ENCODE assay signal across 8 mouse cellular contexts in genomic region chr8:109565498-109566333, GRCm38 (mm10). TPM values are rescaled to one million over a fixed set of nuclear protein-coding genes. Genes with fewer than 3 reads are reported as not detected.
DNase-seq lines count a peak whose midpoint lies in the region; ATAC-seq and TF ChIP-seq lines count a peak whose summit lies in the region.

Gene Dhx38, minus strand, starts transcription at chr8:109565861.
Gene Txnl4b, plus strand, starts transcription at chr8:109565892.

- under 1% methylated on average over 52 of the region's 52 CpGs for WGBS in embryonic facial prominence, embryonic 13.5 days
- WGBS in kidney, adult 2 months: under 1% methylated on average over 52 of the region's 52 CpGs
- WGBS in limb, embryonic 12.5 days: under 1% methylated on average over 52 of the region's 52 CpGs
- WGBS in midbrain, embryonic 15.5 days: under 1% methylated on average over 52 of the region's 52 CpGs
- under 1% methylated on average over 52 of the region's 52 CpGs for WGBS in spleen, adult 2 months

- peaks cover 16% of the 10 kb centered on the region for H3K4me1 ChIP-seq in embryonic facial prominence, embryonic 13.5 days
- H3K4me1 ChIP-seq in kidney, adult 2 months (ENCODE audit: control insufficient read depth, insufficient read depth, low read length): 0 out of 2 replicates have a peak, but pooled peaks cover 5% of the 10 kb centered on the region
- H3K4me1 ChIP-seq in limb, embryonic 12.5 days (replicated peaks): peaks cover 16% of the 10 kb centered on the region
- H3K4me1 ChIP-seq in midbrain, embryonic 15.5 days: peaks cover 23% of the 10 kb centered on the region
- H3K4me1 ChIP-seq in spleen, adult 2 months (ENCODE audit: control insufficient read depth, insufficient read depth, insufficient read length): no peaks in the 10 kb centered on the region; the same call in 1 of the 2 replicates

- H3K4me2 ChIP-seq in embryonic facial prominence, embryonic 13.5 days: peak within 1 kb of the TSS; percentile 79
- peak within 1 kb of the TSS; percentile 80 for H3K4me2 ChIP-seq in limb, embryonic 12.5 days
- peak within 1 kb of the TSS; percentile 87 for H3K4me2 ChIP-seq in midbrain, embryonic 15.5 days

- H3K27ac ChIP-seq in embryonic facial prominence, embryonic 13.5 days: peak within 1 kb of the TSS; percentile 93
- peak within 1 kb of the TSS; percentile 79 for H3K27ac ChIP-seq in kidney, adult 2 months (ENCODE audit: insufficient read depth, low read depth, low read length)
- peak within 1 kb of the TSS; percentile 92 for H3K27ac ChIP-seq in limb, embryonic 12.5 days
- peak within 1 kb of the TSS; percentile 92 for H3K27ac ChIP-seq in midbrain, embryonic 15.5 days
- peak within 1 kb of the TSS; percentile 93 for H3K27ac ChIP-seq in spleen, adult 2 months (ENCODE audit: insufficient read depth, low read length)

- H3K9me3 ChIP-seq in embryonic facial prominence, embryonic 13.5 days: no peaks in the 10 kb centered on the region
- no peaks in the 10 kb centered on the region for H3K9me3 ChIP-seq in limb, embryonic 12.5 days
- no peaks in the 10 kb centered on the region for H3K9me3 ChIP-seq in midbrain, embryonic 15.5 days

- peak within 1 kb of the TSS; percentile 95 for H3K9ac ChIP-seq in embryonic facial prominence, embryonic 13.5 days
- H3K9ac ChIP-seq in limb, embryonic 12.5 days (replicated peaks): peak within 1 kb of the TSS; percentile 93
- peak within 1 kb of the TSS; percentile 95 for H3K9ac ChIP-seq in midbrain, embryonic 15.5 days

- TF ChIP-seq CTCF in kidney, adult 2 months (conservative IDR thresholded peaks at IDR 0.05; ENCODE audit: insufficient read depth, insufficient read length, low read depth, low read length): no peak
- TF ChIP-seq CTCF in spleen, adult 2 months (IDR thresholded peaks at IDR 0.05; ENCODE audit: extremely low read depth, insufficient read depth, insufficient read length, insufficient replicate concordance): no peak

- TF ChIP-seq POLR2A in kidney, adult 2 months (IDR thresholded peaks at IDR 0.05; ENCODE audit: low read depth, low read length): no peak
- TF ChIP-seq POLR2A in spleen, adult 2 months (IDR thresholded peaks at IDR 0.05; ENCODE audit: low read depth, low read length): no peak; the same call in 1 of the 2 replicates

- no peaks in the 10 kb centered on the region for H3K27me3 ChIP-seq in embryonic facial prominence, embryonic 13.5 days
- no peaks in the 10 kb centered on the region for H3K27me3 ChIP-seq in kidney, adult 2 months (replicated peaks; ENCODE audit: control insufficient read depth, insufficient read depth, low read length)
- no peaks in the 10 kb centered on the region for H3K27me3 ChIP-seq in limb, embryonic 12.5 days
- H3K27me3 ChIP-seq in midbrain, embryonic 15.5 days (replicated peaks): no peaks in the 10 kb centered on the region
- H3K27me3 ChIP-seq in spleen, adult 2 months (ENCODE audit: control insufficient read depth, insufficient read depth, low read length): no peaks in the 10 kb centered on the region

- peak; percentile 93 for DNase-seq in 3134 (ENCODE audit: extremely low read depth, insufficient read length, low spot score)
- peak; percentile 97 to 99 for DNase-seq in adrenal gland, postnatal 36 days
- DNase-seq in heart, adult 18-20 months: peak; percentile 99 to 100
- DNase-seq in kidney, adult 2 months: peak; percentile 100
- peak; percentile 97 to 100 for DNase-seq in spleen, adult 2 months (ENCODE audit: low read depth in 1 of 2, low spot score in 2 of 2)

- H3K4me3 ChIP-seq in embryonic facial prominence, embryonic 13.5 days: peak within 1 kb of the TSS; percentile 96
- peak within 1 kb of the TSS; percentile 85 for H3K4me3 ChIP-seq in kidney, adult 2 months (ENCODE audit: insufficient read depth, low read depth, low read length)
- H3K4me3 ChIP-seq in limb, embryonic 12.5 days (replicated peaks): peak within 1 kb of the TSS; percentile 89
- peak within 1 kb of the TSS; percentile 88 for H3K4me3 ChIP-seq in midbrain, embryonic 15.5 days
- H3K4me3 ChIP-seq in spleen, adult 2 months (ENCODE audit: extremely low read depth, insufficient read depth, insufficient read length): peak within 1 kb of the TSS; percentile 91

- H3K36me3 ChIP-seq in embryonic facial prominence, embryonic 13.5 days: peaks cover 35% of the 10 kb centered on the region
- H3K36me3 ChIP-seq in kidney, adult 2 months (ENCODE audit: control insufficient read depth, insufficient read depth, low read length): peaks cover under 1% of the 10 kb centered on the region; the same call in 1 of the 2 replicates
- H3K36me3 ChIP-seq in limb, embryonic 12.5 days: peaks cover 39% of the 10 kb centered on the region
- H3K36me3 ChIP-seq in midbrain, embryonic 15.5 days (replicated peaks): peaks cover 21% of the 10 kb centered on the region
- H3K36me3 ChIP-seq in spleen, adult 2 months (ENCODE audit: control insufficient read depth, insufficient read depth, low read length): peaks cover 23% of the 10 kb centered on the region

- ATAC-seq in embryonic facial prominence, embryonic 13.5 days (ENCODE audit: insufficient number of reproducible peaks, insufficient read depth, low FRiP score, low TSS enrichment, low read depth): peak; percentile 100
- ATAC-seq in limb, embryonic 12.5 days (ENCODE audit: insufficient number of reproducible peaks, insufficient read depth, low FRiP score, low TSS enrichment, low read depth): peak; percentile 99
- ATAC-seq in midbrain, embryonic 15.5 days (replicated peaks): peak; percentile 100

RNA-seq across cellular contexts. Expression of gene Dhx38, which starts in this region (rescaled TPM):
- total RNA-seq in adrenal gland, postnatal 36 days (2021): 10 to 100 TPM; 22.7 to 24.8 TPM
- polyA plus RNA-seq in embryonic facial prominence, embryonic 13.5 days (2015; fragmentation: Nextera tagmentation; extraction: Ambion mirVana): 25.3 and 26.5 TPM in 2 replicates
- total RNA-seq in heart, adult 18-20 months (2021): 10 to 100 TPM; 10.7 to 12.3 TPM
- polyA plus RNA-seq in kidney, adult 2 months (2012; rRNA removed): 14.6 TPM in 2 replicates
- 35.9 and 37.3 TPM in 2 replicates for polyA plus RNA-seq in limb, embryonic 12.5 days (2016; fragmentation: Nextera tagmentation; extraction: Ambion mirVana)
- polyA plus RNA-seq in midbrain, embryonic 15.5 days (2015; fragmentation: Nextera tagmentation; extraction: Ambion mirVana): 19.2 and 20.7 TPM in 2 replicates
- polyA plus RNA-seq in spleen, adult 2 months (2012; rRNA removed): 20.1 and 22.6 TPM in 2 replicates

RNA-seq across cellular contexts. Expression of gene Txnl4b, which starts in this region (rescaled TPM):
- total RNA-seq in adrenal gland, postnatal 36 days (2021): 10 to 100 TPM in 1 of 2 experiments, 1 to 10 TPM in 1; 9.4 to 11.0 TPM
- 25.8 and 26.5 TPM in 2 replicates for polyA plus RNA-seq in embryonic facial prominence, embryonic 13.5 days (2015; fragmentation: Nextera tagmentation; extraction: Ambion mirVana)
- total RNA-seq in heart, adult 18-20 months (2021): 1 to 10 TPM; 4.3 to 4.6 TPM
- polyA plus RNA-seq in kidney, adult 2 months (2012; rRNA removed): 6.6 and 8.5 TPM in 2 replicates
- 20.0 and 22.7 TPM in 2 replicates for polyA plus RNA-seq in limb, embryonic 12.5 days (2016; fragmentation: Nextera tagmentation; extraction: Ambion mirVana)
- polyA plus RNA-seq in midbrain, embryonic 15.5 days (2015; fragmentation: Nextera tagmentation; extraction: Ambion mirVana): 27.5 and 28.1 TPM in 2 replicates
- 2.6 and 2.9 TPM in 2 replicates for polyA plus RNA-seq in spleen, adult 2 months (2012; rRNA removed)

Comparison
In these comparisons a context has a peak if more than half of its experiments do, and no peak if none do; other contexts are left out.
1. Peak in every context shown above with its lines: DNase-seq, ATAC-seq, H3K4me3 ChIP-seq and H3K27ac ChIP-seq.